Mouse (Mus musculus): ENCODE results near the gene Vmn1r3.
"Not testable (repeated sequence)": the region's sequence is repeated elsewhere in the genome, so short reads cannot be mapped to it uniquely, and the experiment has no call there.

Vmn1r3 gene

GRCm38 (mm10) chr4:3185258-3185657 is at the start of gene Vmn1r3:
Gene Vmn1r3 (minus strand): TSS chr4:3185358.
- not testable (repeated sequence) for DNase-seq (ENCODE audit: low read depth, low spot score)

DNA sequence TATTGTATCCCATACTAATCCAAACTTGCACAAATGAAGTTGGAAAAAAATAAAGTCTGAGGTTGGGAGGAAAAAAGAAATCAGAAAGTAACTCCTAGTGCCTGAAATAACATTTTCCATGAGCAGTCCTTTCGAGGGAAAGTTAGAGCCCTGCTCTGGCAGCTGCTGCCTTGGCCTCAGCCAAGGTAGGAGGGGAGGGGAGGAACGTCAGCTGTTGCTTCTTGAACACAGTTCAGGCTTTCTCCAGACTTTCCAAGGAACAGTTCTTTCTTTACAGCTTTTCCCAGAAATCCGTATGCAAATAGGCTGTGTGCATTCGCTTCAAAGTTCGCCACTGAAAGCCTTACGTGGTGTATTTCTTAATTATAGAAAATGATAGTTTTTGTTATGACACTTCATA is 46.9 kb upstream of the Vmn1r3 start:
- no peak for DNase-seq (ENCODE audit: low read depth, low spot score)

DNA sequence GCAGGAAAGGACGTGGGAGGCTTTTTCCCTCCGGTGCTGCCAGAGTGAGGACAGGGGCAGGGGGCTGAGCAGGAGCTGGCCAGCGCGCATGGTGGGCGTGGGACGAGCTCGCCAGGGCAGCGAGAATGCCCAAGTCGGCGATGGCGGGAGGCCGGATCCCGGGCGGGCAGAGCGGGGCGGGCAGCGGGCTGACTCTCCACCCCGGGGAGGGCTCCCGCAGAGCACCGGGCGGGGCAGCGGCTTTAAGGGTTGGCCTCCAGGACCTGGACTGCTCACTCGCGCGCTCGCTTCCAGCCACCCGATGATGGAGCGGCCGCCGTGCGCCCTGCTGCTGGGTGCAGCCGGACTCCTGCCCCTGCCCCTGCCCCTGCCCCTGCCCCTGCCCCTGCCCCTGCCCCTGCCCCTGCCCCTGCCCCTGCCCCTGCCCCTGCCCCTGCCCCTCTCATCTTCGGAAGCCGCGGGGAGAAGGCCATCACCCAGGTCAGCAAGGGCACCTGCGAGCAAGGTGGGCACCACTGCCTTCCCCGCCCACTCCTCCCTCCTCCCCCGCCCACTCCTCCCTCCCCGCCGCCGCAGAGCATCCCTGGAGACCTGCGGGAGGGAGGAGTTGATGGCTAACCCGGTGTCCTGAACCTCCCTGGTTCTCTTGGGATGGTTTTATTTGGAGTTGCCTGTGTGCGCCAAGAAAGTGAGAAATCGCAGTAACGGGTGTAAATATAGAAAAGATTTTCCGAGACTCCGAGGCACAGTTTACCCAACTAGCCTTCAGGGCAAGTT is 45.9 kb upstream of the Vmn1r3 start:
- DNase-seq (ENCODE audit: low read depth, low spot score): no peak

- no peak for DNase-seq (ENCODE audit: low read depth, low spot score)
Measured at GRCm38 (mm10) chr4:3229532-3229931, 44.4 kb upstream of the Vmn1r3 start.

DNA sequence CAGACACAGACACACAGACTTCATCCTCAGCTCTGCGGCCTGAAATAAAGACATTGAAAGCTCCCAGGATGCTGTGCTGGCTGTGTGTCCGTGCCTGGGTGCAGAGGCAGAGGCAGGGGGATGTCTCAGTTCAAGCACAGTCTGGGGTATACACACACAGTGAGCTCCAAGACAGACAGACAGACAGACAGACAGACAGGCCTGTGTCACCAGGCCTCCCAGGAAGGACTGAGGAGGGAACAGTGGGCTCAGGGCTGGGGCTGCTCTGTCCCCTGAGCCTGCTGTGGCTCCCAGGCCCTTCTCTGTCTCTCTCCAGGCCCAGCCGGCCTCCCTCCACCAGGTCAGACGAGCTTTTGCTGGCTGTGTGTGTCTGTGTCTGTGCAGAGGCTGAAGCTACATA is 43.3 kb upstream of the Vmn1r3 start:
- no peak for DNase-seq (ENCODE audit: low read depth, low spot score)

DNA sequence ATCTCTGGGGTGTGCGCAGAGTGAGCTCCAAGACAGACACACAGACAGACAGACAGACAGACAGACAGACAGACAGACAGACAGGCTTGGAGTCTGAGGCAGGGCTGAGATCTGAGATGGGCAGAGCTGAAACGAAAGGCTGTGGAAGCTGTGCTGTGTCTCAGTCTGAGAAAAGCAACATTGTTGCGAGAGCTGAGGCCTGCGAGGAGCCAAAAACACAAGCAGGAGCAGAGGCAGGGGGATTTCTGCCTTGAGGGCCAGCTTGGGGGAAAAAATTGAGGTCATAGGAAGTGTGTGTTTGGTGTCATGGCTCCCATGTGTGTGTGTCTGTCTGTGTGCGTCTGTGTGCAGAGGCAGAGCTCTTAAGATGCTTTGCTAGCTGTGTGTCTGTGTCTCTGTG is 42.6 kb upstream of the Vmn1r3 start:
- DNase-seq (ENCODE audit: low read depth, low spot score): no peak

DNA sequence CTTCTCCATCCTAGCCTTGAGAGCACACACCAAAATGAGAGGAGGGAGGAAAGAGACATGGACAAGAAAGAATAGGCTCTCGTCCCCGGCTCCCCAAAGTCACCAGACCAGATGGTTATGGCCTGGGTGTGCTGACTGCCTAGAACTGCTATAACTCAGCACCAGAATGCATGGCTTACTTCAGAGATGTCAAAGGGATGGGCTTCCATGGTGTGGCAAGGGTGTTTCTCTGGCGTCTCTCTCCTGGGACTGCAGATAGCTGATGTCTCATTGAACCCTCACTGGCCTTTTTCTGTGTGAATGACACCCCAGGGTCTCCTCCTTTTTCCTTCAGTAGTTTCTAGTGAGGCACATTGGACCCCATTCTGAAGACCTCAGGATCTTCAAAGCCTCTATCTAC is 41.3 kb upstream of the Vmn1r3 start:
- no peak for DNase-seq (ENCODE audit: low read depth, low spot score)

GRCm38 (mm10) chr4:3225416-3225815 is 40.3 kb upstream of the Vmn1r3 start:
- DNase-seq (ENCODE audit: low read depth, low spot score): not testable (repeated sequence)

DNA sequence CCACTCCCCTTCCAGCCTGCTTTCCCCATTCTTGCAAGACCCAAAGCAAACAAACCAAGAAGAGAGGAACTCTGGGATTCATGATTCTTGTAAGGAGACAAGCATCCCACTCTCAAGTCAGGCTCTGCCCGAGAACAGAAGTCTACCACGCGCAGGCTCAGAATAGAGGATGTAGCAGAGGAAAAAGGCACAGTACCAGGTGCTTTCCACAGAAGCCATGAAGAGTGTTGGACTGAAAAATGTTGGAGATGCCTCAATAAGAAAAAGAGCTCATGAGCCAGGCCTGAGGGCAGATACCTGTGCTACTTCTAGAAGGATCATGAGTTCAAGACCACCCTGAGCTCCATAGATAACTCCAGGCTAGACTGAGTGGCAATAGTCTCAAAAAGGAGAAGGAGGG is 39.7 kb upstream of the Vmn1r3 start:
- DNase-seq (ENCODE audit: low read depth, low spot score): not testable (repeated sequence)

DNA sequence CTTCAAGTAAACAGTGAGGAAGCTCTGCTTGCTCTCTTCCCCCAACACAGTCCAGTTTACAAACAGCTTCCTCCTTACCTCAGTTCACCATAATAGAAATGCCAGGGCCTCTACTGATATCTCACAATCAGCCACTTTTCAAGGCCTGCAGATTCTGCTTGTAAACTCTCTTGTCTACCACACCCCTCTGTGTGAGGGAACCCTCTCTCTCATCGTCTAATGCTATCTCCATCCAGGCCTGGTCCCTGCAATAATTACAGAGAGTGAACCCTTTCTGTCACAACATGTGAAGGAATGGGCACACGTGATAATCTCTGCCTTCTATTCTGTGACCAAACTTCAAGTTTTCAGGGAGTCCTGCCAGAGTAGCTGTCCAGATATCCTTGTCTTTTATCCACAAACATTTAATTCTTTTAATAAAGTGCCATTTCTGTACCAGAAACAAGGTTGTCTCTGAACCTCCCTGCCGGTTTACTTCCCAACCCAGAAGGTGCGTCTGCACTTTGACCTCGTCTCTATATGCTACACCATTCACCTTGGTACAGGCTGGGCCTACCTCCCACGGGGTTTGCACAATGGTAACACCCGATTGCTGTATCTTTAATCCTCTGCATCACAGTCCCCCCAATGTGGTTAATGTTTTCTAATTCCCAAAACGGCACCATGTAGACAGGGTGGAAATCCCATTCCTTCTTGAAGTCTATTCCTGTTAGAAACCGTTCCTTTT is 38.5 kb upstream of the Vmn1r3 start:
- not testable (repeated sequence) for DNase-seq (ENCODE audit: low read depth, low spot score)

- not testable (repeated sequence) for DNase-seq (ENCODE audit: low read depth, low spot score)
Measured at GRCm38 (mm10) chr4:3216382-3216781, 31.2 kb upstream of the Vmn1r3 start.

- DNase-seq (ENCODE audit: low read depth, low spot score): not testable (repeated sequence)
Measured at GRCm38 (mm10) chr4:3213349-3213748, 28.2 kb upstream of the Vmn1r3 start.

- DNase-seq (ENCODE audit: low read depth, low spot score): not testable (repeated sequence)
Measured at GRCm38 (mm10) chr4:3209643-3210217, 24.6 kb upstream of the Vmn1r3 start.

DNA sequence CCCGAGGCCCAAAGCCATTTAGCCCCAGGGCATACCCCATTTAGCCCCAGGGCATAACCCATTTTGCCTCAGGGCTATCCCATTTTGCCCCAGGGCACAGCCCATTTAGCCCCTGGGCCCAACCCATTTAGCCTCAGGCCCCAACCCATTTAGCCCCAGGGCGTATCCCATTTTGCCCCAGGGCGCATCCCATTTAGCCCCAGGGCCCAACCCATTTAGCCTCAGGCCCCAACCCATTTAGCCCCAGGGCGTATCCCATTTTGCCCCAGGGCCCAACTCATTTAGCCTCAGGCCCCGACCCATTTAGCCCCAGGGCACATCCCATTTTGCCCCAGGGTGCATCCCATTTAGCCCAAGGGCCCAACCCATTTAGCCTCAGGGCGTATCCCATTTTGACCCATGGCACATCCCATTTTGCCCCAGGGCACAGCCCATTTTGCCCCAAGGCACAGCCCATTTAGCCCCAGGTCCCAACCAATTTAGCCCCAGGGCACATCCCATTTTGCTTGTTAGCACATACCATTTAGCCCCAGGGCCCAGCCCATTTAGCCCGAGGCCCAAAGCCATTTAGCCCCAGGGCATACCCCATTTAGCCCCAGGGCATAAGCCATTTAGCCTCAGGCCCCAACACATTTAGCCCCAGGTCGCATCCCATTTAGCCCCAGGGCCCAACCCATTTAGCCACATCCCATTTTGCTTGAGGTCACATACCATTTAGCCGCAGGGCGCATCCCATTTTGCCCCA is 8.2 kb downstream of the Vmn1r3 start:
- DNase-seq (ENCODE audit: low read depth, low spot score): not testable (repeated sequence)

DNA sequence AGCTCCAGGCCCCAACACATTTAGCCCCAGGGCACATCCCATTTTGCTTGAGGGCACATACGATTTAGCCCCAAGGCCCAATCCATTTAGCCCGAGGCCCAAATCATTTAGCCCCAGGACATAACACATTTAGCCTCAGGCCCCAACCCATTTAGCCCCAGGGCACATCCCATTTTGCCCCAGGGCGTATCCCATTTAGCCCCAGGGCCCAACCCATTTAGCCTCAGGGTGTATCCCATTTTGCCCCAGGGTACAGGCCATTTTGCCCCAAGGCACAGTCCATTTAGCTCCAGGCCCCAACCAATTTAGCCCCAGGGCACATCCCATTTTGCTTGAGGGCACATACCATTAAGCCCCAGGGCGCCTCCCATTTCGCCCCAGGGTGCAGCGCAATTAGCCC is 9.0 kb downstream of the Vmn1r3 start:
- DNase-seq (ENCODE audit: low read depth, low spot score): not testable (repeated sequence)

- not testable (repeated sequence) for DNase-seq (ENCODE audit: low read depth, low spot score)
Measured at GRCm38 (mm10) chr4:3175756-3176155, 9.4 kb downstream of the Vmn1r3 start.

DNA sequence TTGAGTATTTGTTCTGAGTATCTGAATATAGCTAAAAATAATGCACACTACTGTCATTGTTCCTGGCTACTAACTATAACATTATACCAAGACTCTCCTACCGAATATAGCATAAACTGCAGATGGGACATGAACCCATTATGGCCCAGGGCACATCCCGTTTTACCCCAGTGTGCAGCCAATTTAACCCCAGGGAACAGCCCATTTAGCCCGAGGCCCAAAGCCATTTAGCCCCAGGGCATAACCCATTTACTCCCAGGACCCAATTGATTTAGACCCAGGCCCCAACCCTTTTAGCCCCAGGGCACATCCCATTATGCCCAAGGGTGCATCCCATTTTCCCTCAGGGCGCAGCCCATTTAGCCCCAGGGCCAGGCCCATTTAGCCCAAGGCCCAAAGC is 10.6 kb downstream of the Vmn1r3 start:
- DNase-seq (ENCODE audit: low read depth, low spot score): not testable (repeated sequence)

GRCm38 (mm10) chr4:3167020-3167419 is 18.1 kb downstream of the Vmn1r3 start, which contains the start of gene Vmn1r2:
Gene Vmn1r2 (plus strand): TSS chr4:3167320.
- not testable (repeated sequence) for DNase-seq (ENCODE audit: low read depth, low spot score)

- no peak for DNase-seq (ENCODE audit: low read depth, low spot score)
Measured at GRCm38 (mm10) chr4:3165046-3165445, 20.1 kb downstream of the Vmn1r3 start.

- DNase-seq (ENCODE audit: low read depth, low spot score): not testable (repeated sequence)
Measured at GRCm38 (mm10) chr4:3164429-3164828, 20.7 kb downstream of the Vmn1r3 start.

DNA sequence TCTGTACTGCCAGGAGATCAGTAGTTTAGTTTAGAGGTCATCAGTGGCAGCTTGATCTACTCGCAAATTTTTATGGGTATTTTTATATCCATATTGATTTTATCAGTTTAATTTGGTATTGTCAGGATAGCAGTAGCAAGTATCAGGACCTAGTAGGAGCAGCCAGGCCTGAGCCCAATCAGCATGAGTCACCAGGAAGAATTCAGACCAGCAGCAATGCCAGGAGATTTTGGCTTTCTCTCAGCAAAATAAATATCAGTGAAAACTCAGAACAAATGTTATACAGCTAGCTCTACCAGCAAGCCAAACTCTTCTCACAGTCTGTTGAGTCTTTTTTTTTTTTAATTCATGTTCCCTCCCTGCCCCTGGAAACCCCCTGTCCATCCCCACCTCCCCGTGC is 31.8 kb downstream of the Vmn1r3 start:
- not testable (repeated sequence) for DNase-seq (ENCODE audit: low read depth, low spot score)

- DNase-seq (ENCODE audit: low read depth, low spot score): not testable (repeated sequence)
Measured at GRCm38 (mm10) chr4:3147926-3148325, 37.2 kb downstream of the Vmn1r3 start.
